Mouse (Mus musculus) liver, embryonic 16.5 days (tissue): ENCODE measurements at regions not wholly inside any gene's neighbourhood (a gene's known extent, or its start where the extent isn't known, plus 50 kb on each side); places are given as distances from the start of the nearest gene placed in this dataset.

Experiments used
- ATAC-seq: fragments of 200-750 bp; cut with Nextera tagmentation; 2 replicates; pipeline ENCODE4 v1.8.0; 2017; ENCODE audit warnings: low read depth, mild to moderate bottlenecking, moderate number of reproducible peaks, moderate library complexity
- H3K27ac ChIP-seq: fragments of 300-500 bp; sonication (generic); 2 replicates; pipeline ENCODE4 v1.5.1; 2014; ENCODE audit warnings: mild to moderate bottlenecking, low read length
- H3K27me3 ChIP-seq: fragments of 300-500 bp; sonication (generic); 2 replicates; pipeline ENCODE4 v1.6.1; 2014; ENCODE audit warnings: low read depth, low read length, mixed read lengths; ENCODE audit not compliant: control insufficient read depth, insufficient read depth
- H3K36me3 ChIP-seq: fragments of 300-500 bp; sonication (generic); 2 replicates; pipeline ENCODE4 v1.6.1; 2014; ENCODE audit warnings: mild to moderate bottlenecking; ENCODE audit not compliant: control insufficient read depth, insufficient read depth
- H3K4me1 ChIP-seq: fragments of 300-500 bp; sonication (generic); 2 replicates; pipeline ENCODE4 v1.6.1; 2014; ENCODE audit warnings: low read depth, low read length, mixed read lengths; ENCODE audit not compliant: control insufficient read depth
- H3K4me2 ChIP-seq: fragments of 300-500 bp; sonication (generic); 2 replicates; pipeline ENCODE4 v1.6.1; 2014; ENCODE audit warnings: low read depth, low read length, mixed read lengths
- H3K4me3 ChIP-seq: fragments of 300-500 bp; sonication (generic); 2 replicates; pipeline ENCODE4 v1.5.1; 2014; ENCODE audit warnings: low read depth, mild to moderate bottlenecking, low read length
- H3K9ac ChIP-seq: fragments of 300-500 bp; sonication (generic); 2 replicates; pipeline ENCODE4 v1.6.1; 2014; ENCODE audit warnings: low read depth, low read length
- H3K9me3 ChIP-seq: fragments of 300-500 bp; sonication (generic); replicated peaks from 2 replicates; pipeline ENCODE4 v1.6.1; 2016; ENCODE audit warnings: low read length; ENCODE audit not compliant: control insufficient read depth
- WGBS: fragments of 180-500 bp; shearing (Covaris S2); extraction: QIAGEN DNeasy Blood & Tissue Kit; methylation state at CpG from one replicate; pipeline ENCODE4 v1.1.7; 2014; ENCODE audit not compliant: insufficient replicate concordance; 5-methylcytosine and 5-hydroxymethylcytosine counted together

DNA sequence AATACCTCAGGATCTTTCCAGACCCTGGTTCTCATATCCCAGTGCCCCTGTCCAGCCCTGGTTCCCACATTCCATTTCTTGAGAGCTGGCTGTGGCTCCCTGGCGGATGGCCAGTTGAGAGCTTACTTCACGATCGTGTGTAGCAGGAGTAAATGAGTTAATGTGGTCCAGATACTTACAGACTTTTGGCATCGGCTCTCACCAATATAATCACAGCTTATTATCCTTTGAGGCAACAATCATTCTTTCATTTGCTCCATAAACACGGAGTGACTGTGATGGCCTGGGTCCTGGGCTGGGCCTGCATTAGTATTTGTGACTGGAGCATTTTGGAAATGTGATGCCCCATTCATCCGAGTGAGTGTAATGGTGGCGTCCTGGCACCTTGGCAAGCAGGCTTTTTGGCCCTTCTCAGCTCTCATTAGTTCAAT is 103.5 kb downstream of the Btg1 start:
- peaks cover 6% of the 10 kb centered on the region for H3K4me1 ChIP-seq
- no peak overlapping the region for H3K4me3 ChIP-seq
- no peak for ATAC-seq
- H3K9me3 ChIP-seq = no peaks in the 10 kb centered on the region
- H3K9ac ChIP-seq = no peak overlapping the region
- no peaks in the 10 kb centered on the region for H3K36me3 ChIP-seq
- H3K4me2 ChIP-seq = no peak overlapping the region
- no peaks in the 10 kb centered on the region for H3K27me3 ChIP-seq
- WGBS = 63% methylated on average over 7 of the region's 7 CpGs
- no peak overlapping the region for H3K27ac ChIP-seq

DNA sequence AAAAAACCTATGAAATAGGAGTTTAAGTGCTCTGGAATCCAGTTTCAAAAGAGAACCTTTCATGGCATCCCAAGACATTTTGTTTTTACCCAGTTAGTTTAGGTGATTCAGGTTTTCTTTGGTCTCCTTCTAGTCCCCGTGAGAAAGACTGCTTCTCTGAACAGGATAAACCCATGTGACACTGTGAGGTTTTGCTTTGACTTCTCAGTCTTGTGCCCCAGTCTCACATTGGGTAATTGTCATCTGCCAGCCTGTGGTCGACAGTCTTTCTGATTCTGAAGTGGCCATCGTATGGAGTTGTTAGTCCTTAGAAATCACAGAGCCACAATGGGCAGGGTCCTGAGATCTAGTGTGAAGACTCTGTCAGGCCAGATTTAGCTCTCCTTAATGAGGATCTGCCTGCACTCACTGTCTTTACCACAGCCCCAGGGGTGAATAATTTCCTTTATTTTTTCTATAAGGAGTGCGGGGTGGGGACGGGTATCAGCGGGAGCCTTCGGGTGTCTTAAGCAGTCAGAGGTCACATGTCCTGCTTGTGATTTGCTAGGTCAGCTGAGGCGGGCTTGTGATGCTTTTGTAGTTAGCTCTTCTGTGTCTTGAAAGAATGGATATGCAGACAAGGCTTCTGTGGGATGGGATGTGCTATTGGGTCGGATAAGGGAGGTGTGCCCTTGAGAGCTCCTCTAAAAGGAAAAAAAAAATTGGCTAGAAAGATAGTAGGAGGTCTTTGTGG is 104.3 kb downstream of the Btg1 start:
- ATAC-seq = 0 out of 2 replicates have a peak, but pooled peaks have one; percentile 4
- no peak overlapping the region for H3K27ac ChIP-seq

DNA sequence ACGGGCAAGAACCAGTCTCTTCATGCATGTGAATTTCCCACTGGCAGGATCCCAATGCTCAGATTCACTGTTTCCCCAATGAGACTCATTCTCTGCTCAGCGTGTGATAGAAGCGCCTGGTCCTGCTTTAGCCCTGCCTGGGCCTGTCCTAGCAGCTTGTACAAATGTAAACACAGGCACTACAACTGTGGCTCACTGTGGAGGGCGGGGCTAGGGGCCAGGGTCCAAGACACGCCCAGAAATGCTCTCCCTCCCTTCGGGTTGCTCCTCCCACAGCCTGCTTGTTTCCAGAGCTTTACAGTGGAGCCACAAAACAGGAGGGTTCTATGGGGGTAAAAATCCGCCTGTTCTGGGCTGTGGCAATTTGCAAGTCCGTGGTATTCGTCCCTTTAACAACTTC is 105.7 kb downstream of the Btg1 start:
- Histone ChIP-seq H3K4me3 (no peak overlapping the region), H3K36me3 (no peaks in the 10 kb centered on the region), H3K4me1 (peaks cover 6% of the 10 kb centered on the region), H3K9ac (no peak overlapping the region), H3K4me2 (no peak overlapping the region), H3K27ac (no peak overlapping the region), H3K27me3 (no peaks in the 10 kb centered on the region), H3K9me3 (no peaks in the 10 kb centered on the region)
- WGBS = 11% methylated on average over 9 of the region's 9 CpGs
- ATAC-seq = peak; percentile 90

More for the DNA sequence above, 104.3 kb downstream of the Btg1 start:
- no peaks in the 10 kb centered on the region for H3K27me3 ChIP-seq
- H3K9ac ChIP-seq = no peak overlapping the region
- no peak overlapping the region for H3K4me2 ChIP-seq
- H3K4me1 ChIP-seq = peaks cover 6% of the 10 kb centered on the region
- H3K4me3 ChIP-seq = no peak overlapping the region
- 51% methylated on average over 9 of the region's 9 CpGs for WGBS
- no peaks in the 10 kb centered on the region for H3K36me3 ChIP-seq
- H3K9me3 ChIP-seq = no peaks in the 10 kb centered on the region

DNA sequence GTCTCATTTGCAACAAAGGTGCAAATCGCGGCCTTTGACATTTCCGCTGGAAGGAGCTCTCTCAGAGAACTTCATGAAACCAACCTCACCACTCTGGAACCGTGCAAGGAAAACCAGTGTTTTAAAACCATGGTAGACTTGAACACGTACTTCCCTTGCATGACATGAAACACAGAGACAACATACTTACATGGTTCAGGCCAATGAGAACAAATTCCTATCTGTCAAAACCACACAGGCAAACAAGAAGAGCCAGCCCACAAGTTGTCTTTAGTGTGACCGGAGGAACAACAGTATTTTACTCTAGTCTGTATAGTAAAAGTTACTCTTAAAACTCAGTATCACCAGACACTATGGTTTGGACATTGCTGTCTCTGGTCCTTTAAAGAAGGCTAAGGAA is 106.3 kb downstream of the Btg1 start:
- H3K9ac ChIP-seq = no peak overlapping the region
- H3K27ac ChIP-seq = no peak overlapping the region
- ATAC-seq = no peak
- WGBS = 69% methylated on average over 6 of the region's 6 CpGs
- H3K4me3 ChIP-seq = no peak overlapping the region
- H3K4me1 ChIP-seq = peaks cover 6% of the 10 kb centered on the region
- no peaks in the 10 kb centered on the region for H3K27me3 ChIP-seq
- H3K4me2 ChIP-seq = no peak overlapping the region
- no peaks in the 10 kb centered on the region for H3K36me3 ChIP-seq
- H3K9me3 ChIP-seq = no peaks in the 10 kb centered on the region

DNA sequence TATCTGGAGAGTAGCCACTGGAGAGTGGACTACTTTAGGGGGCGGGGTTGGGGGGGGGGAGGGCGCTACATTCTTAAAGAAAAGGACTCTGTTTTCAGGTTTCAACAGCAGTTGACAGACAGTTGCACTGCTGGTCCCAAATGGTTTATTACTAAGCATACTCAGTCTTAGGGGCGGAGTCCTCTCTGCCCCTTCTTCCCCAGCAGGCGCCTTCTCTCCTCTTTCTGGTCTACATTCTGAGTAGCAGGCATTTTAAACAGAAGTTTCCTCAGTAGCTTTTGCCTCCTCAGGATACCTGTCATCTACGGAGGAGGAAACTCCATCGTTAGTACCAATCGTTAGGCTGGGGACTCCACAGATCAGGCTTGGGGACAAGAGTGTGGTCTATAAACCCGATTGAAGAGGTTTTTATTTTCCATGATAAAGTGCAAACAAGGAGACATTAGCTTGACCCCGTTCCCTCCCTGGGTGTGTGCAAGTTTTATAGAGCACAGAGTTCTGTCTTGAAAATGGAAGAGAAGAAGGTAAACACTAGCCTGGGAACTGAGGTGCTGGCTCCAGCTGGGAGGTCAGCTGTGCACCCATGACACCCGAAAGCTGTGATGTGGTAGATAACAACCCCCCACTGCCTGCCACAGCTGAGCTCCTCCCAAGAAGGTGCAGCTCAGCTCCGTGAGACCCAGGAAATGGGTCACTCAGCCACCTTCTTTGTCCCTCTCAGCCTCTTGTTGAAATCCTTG is 107.8 kb downstream of the Btg1 start:
- H3K4me1 ChIP-seq = peaks cover 6% of the 10 kb centered on the region
- 36% methylated on average over 11 of the region's 11 CpGs for WGBS
- no peak overlapping the region for H3K27ac ChIP-seq
- no peak overlapping the region for H3K4me3 ChIP-seq
- no peak overlapping the region for H3K4me2 ChIP-seq
- no peak for ATAC-seq
- H3K9ac ChIP-seq = no peak overlapping the region
- no peaks in the 10 kb centered on the region for H3K9me3 ChIP-seq
- no peaks in the 10 kb centered on the region for H3K36me3 ChIP-seq
- no peaks in the 10 kb centered on the region for H3K27me3 ChIP-seq

DNA sequence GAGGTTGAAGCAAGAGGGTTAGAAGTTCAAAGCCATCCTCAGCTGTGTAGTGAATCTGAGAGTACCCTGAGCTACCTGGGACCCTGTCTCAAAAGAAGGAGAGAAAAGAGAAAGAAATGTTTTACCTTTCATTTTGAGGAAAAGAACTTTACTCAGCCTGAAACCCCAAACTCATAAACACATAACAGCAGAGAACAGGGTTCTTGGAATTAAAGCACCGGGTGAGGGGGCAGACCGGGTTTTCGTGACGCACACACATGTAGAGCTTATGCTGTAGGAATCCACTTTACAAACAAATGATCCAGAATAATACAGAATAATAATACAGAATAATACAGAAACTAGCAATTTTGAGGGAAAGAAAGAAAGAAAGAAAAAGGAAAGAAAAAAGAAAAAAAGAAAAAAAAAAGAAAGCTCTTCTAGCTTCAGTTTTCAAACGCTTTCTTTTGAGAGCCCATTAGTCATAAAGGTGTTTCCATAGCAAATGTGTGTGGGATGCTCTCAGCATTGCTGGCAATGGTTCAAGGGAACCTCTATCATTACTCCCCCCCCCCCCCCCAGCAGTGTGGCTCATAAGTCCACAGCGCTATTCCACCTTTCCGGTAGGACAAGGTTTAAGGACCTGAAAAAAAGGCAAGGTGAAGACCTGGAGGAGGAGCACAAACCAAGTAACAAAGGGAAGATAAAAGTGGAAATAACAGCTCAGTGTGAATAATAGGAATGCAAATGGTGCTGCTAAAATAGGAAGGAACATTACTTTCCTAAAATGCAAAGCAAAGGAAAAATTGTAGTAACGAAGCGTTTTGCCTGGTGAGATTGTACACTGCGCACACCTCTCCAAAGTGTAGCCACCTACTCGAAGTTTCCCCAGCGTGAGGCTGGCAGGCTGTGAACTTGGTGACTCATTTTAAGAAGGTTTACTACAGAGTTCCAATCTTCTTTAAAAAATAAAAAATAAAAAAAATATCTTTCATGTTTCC is 110.3 kb downstream of the Btg1 start:
- no peak overlapping the region for H3K27ac ChIP-seq
- no peak overlapping the region for H3K4me2 ChIP-seq
- WGBS = 71% methylated on average over 12 of the region's 12 CpGs
- no peak overlapping the region for H3K4me3 ChIP-seq
- no peaks in the 10 kb centered on the region for H3K9me3 ChIP-seq
- H3K36me3 ChIP-seq = no peaks in the 10 kb centered on the region
- no peak for ATAC-seq
- H3K4me1 ChIP-seq = peaks cover 6% of the 10 kb centered on the region
- H3K9ac ChIP-seq = no peak overlapping the region
- H3K27me3 ChIP-seq = no peaks in the 10 kb centered on the region

DNA sequence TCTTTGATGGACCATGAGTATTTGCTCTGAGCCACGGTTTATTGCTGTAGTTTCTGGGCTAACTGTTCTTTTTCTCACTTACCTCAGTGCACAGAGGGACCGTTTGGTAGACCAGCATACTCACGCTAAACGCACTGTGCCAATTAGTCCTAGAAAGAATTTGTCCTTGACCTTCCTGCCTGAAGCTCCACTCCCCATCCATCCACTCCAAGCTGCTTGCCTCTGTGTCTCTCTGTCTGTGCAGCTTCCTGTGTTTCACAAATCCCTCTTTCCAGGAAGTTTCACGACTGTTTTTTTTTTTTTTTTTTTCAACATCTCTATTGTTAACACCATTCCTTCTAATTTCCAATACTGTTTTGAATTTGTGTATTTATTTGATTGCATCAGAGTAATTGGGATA is 116.8 kb downstream of the Btg1 start:
- no peaks in the 10 kb centered on the region for H3K4me1 ChIP-seq
- no peaks in the 10 kb centered on the region for H3K9me3 ChIP-seq
- H3K36me3 ChIP-seq = no peaks in the 10 kb centered on the region
- H3K27me3 ChIP-seq = no peaks in the 10 kb centered on the region
- no peak overlapping the region for H3K9ac ChIP-seq
- H3K4me2 ChIP-seq = no peak overlapping the region
- no peak overlapping the region for H3K4me3 ChIP-seq
- 41% methylated on average over 5 of the region's 5 CpGs for WGBS
- no peak for ATAC-seq
- H3K27ac ChIP-seq = no peak overlapping the region

DNA sequence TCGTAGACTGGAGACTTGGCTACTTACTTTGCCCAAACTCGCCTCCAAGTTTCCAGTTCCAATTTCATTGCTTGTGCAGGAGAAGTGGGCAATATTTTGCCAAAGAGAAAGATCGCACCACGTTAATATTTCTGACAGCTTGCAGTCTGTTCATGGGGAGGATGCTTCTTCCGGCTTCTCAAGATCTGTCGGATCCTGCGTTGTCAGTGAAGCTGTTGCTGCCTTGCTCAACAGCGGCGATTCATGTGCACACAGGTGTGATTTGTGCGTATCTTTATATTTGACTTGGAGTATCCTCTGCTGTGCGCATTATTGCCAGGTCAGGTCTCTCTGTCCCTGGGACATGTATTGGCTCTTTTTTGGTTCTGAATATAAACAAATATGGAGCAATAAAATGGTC is 118.3 kb downstream of the Btg1 start:
- H3K9ac ChIP-seq = no peak overlapping the region
- no peak overlapping the region for H3K27ac ChIP-seq
- H3K27me3 ChIP-seq = no peaks in the 10 kb centered on the region
- no peak for ATAC-seq
- no peak overlapping the region for H3K4me2 ChIP-seq
- H3K36me3 ChIP-seq = no peaks in the 10 kb centered on the region
- no peaks in the 10 kb centered on the region for H3K9me3 ChIP-seq
- WGBS = 81% methylated on average over 11 of the region's 11 CpGs
- no peaks in the 10 kb centered on the region for H3K4me1 ChIP-seq
- H3K4me3 ChIP-seq = no peak overlapping the region
